Mouse (Mus musculus) embryonic facial prominence, embryonic 12.5 days (tissue): ENCODE measurements at regions not wholly inside any gene's neighbourhood (a gene's known extent, or its start where the extent isn't known, plus 50 kb on each side); places are given as distances from the start of the nearest gene placed in this dataset.

Experiments
- ATAC-seq: fragments of 200-750 bp; cut with Nextera tagmentation; 2 replicates; pipeline ENCODE4 v1.8.0; 2017; ENCODE audit not compliant: insufficient number of reproducible peaks, insufficient read depth, low FRiP score, low TSS enrichment
- H3K27ac ChIP-seq: fragments of 300-500 bp; sonication (generic); 2 replicates; pipeline ENCODE4 v1.5.1; 2016; ENCODE audit warnings: mild to moderate bottlenecking
- H3K27me3 ChIP-seq: fragments of 300-500 bp; sonication (generic); 2 replicates; pipeline ENCODE4 v1.6.1; 2016; ENCODE audit warnings: mild to moderate bottlenecking, moderate library complexity
- H3K36me3 ChIP-seq: fragments of 300-500 bp; sonication (generic); 2 replicates; pipeline ENCODE4 v1.6.1; 2016; ENCODE audit warnings: mild to moderate bottlenecking
- H3K4me1 ChIP-seq: fragments of 300-500 bp; sonication (generic); 2 replicates; pipeline ENCODE4 v1.6.1; 2016
- H3K4me2 ChIP-seq: fragments of 300-500 bp; sonication (generic); replicated peaks from 2 replicates; pipeline ENCODE4 v1.6.1; 2016; ENCODE audit warnings: mild to moderate bottlenecking, moderate library complexity
- H3K4me3 ChIP-seq: fragments of 300-500 bp; sonication (generic); 2 replicates; pipeline ENCODE4 v1.5.1; 2016; ENCODE audit warnings: mild to moderate bottlenecking
- H3K9ac ChIP-seq: fragments of 300-500 bp; sonication (generic); 2 replicates; pipeline ENCODE4 v1.6.1; 2016; ENCODE audit warnings: mild to moderate bottlenecking, moderate library complexity
- H3K9me3 ChIP-seq: fragments of 300-500 bp; sonication (generic); 2 replicates; pipeline ENCODE4 v1.6.1; 2016; ENCODE audit warnings: mild to moderate bottlenecking, moderate library complexity
- WGBS: fragments of 180-500 bp; shearing (Covaris S2); methylation state at CpG from one replicate; pipeline ENCODE4 v1.1.7; 2016; 5-methylcytosine and 5-hydroxymethylcytosine counted together

- Histone ChIP-seq H3K9me3 (no peaks in the 10 kb centered on the region), H3K27ac (no peak overlapping the region), H3K36me3 (no peaks in the 10 kb centered on the region), H3K9ac (no peak overlapping the region), H3K4me3 (no peak overlapping the region), H3K4me2 (no peak overlapping the region), H3K4me1 (peaks cover 6% of the 10 kb centered on the region), H3K27me3 (no peaks in the 10 kb centered on the region)
- ATAC-seq = no peak
These were observed 236.4 kb downstream of the Snx13 start for GRCm38 (mm10) chr12:35283407-35283806.

- H3K27ac ChIP-seq = no peak overlapping the region
- no peak overlapping the region for H3K9ac ChIP-seq
- H3K27me3 ChIP-seq = no peaks in the 10 kb centered on the region
- H3K36me3 ChIP-seq = no peaks in the 10 kb centered on the region
- H3K4me1 ChIP-seq = no peaks in the 10 kb centered on the region
- H3K4me3 ChIP-seq = no peak overlapping the region
- ATAC-seq = no peak
- no peak overlapping the region for H3K4me2 ChIP-seq
- H3K9me3 ChIP-seq = no peaks in the 10 kb centered on the region
These were observed 222.5 kb downstream of the Snx13 start for GRCm38 (mm10) chr12:35269465-35269864.

- no peaks in the 10 kb centered on the region for H3K27me3 ChIP-seq
- no peak for ATAC-seq
- H3K36me3 ChIP-seq = no peaks in the 10 kb centered on the region
These were observed 221.0 kb downstream of the Snx13 start for GRCm38 (mm10) chr12:35268006-35268405.

GRCm38 (mm10) chr12:35267023-35267654 lies 220.2 kb downstream of the Snx13 start:
- Histone ChIP-seq H3K4me2 (no peak overlapping the region), H3K4me3 (no peak overlapping the region), H3K27ac (no peak overlapping the region), H3K27me3 (no peaks in the 10 kb centered on the region), H3K9ac (no peak overlapping the region), H3K9me3 (no peaks in the 10 kb centered on the region), H3K4me1 (no peaks in the 10 kb centered on the region), H3K36me3 (no peaks in the 10 kb centered on the region)
- no peak for ATAC-seq
- 60% methylated on average over 6 of the region's 6 CpGs for WGBS

More at GRCm38 (mm10) chr12:35268006-35268405, 221.0 kb downstream of the Snx13 start:
- no peaks in the 10 kb centered on the region for H3K9me3 ChIP-seq
- H3K4me2 ChIP-seq = no peak overlapping the region
- H3K4me1 ChIP-seq = no peaks in the 10 kb centered on the region
- H3K4me3 ChIP-seq = no peak overlapping the region
- 58% methylated on average over 2 of the region's 2 CpGs for WGBS
- no peak overlapping the region for H3K9ac ChIP-seq
- no peak overlapping the region for H3K27ac ChIP-seq

GRCm38 (mm10) chr12:35259781-35260180 lies 212.8 kb downstream of the Snx13 start:
- Histone ChIP-seq H3K9me3 (no peaks in the 10 kb centered on the region), H3K4me1 (peaks cover 5% of the 10 kb centered on the region; the same call in 1 of the 2 replicates), H3K9ac (no peak overlapping the region), H3K4me3 (no peak overlapping the region), H3K36me3 (no peaks in the 10 kb centered on the region), H3K27me3 (no peaks in the 10 kb centered on the region), H3K27ac (no peak overlapping the region), H3K4me2 (no peak overlapping the region)
- ATAC-seq = no peak

GRCm38 (mm10) chr12:35255723-35256401 lies 208.9 kb downstream of the Snx13 start:
- Histone ChIP-seq H3K27me3 (no peaks in the 10 kb centered on the region), H3K36me3 (no peaks in the 10 kb centered on the region), H3K4me3 (no peak overlapping the region), H3K27ac (0 out of 2 replicates have a peak overlapping the region, but pooled peaks have one; percentile 11), H3K9ac (no peak overlapping the region), H3K4me1 (peaks cover 5% of the 10 kb centered on the region; the same call in 1 of the 2 replicates), H3K4me2 (no peak overlapping the region), H3K9me3 (no peaks in the 10 kb centered on the region)
- WGBS = 57% methylated on average over 2 of the region's 2 CpGs
- ATAC-seq = no peak

- H3K9me3 ChIP-seq = no peaks in the 10 kb centered on the region
- H3K4me1 ChIP-seq = no peaks in the 10 kb centered on the region
- 84% methylated on average over 5 of the region's 5 CpGs for WGBS
- no peak overlapping the region for H3K9ac ChIP-seq
- no peak for ATAC-seq
- H3K4me2 ChIP-seq = no peak overlapping the region
- no peak overlapping the region for H3K4me3 ChIP-seq
- H3K27ac ChIP-seq = no peak overlapping the region
- no peaks in the 10 kb centered on the region for H3K36me3 ChIP-seq
- H3K27me3 ChIP-seq = no peaks in the 10 kb centered on the region
These were observed 201.5 kb downstream of the Snx13 start for GRCm38 (mm10) chr12:35248476-35248875.

- WGBS = 85% methylated on average over 5 of the region's 5 CpGs
- H3K4me3 ChIP-seq = no peak overlapping the region
- no peaks in the 10 kb centered on the region for H3K4me1 ChIP-seq
- no peak for ATAC-seq
- no peaks in the 10 kb centered on the region for H3K27me3 ChIP-seq
- no peak overlapping the region for H3K27ac ChIP-seq
- H3K4me2 ChIP-seq = no peak overlapping the region
- no peaks in the 10 kb centered on the region for H3K9me3 ChIP-seq
- no peak overlapping the region for H3K9ac ChIP-seq
- no peaks in the 10 kb centered on the region for H3K36me3 ChIP-seq
These were observed 199.4 kb downstream of the Snx13 start for GRCm38 (mm10) chr12:35246226-35247014.

GRCm38 (mm10) chr12:35232322-35232673 lies 185.3 kb downstream of the Snx13 start:
- Histone ChIP-seq H3K4me2 (no peak overlapping the region), H3K27ac (no peak overlapping the region), H3K9me3 (no peaks in the 10 kb centered on the region), H3K36me3 (no peaks in the 10 kb centered on the region), H3K4me3 (no peak overlapping the region), H3K9ac (no peak overlapping the region), H3K4me1 (peaks cover 3% of the 10 kb centered on the region; the same call in 1 of the 2 replicates), H3K27me3 (no peaks in the 10 kb centered on the region)
- ATAC-seq = no peak
- WGBS = 56% methylated on average over 2 of the region's 2 CpGs

GRCm38 (mm10) chr12:35231414-35232321 lies 184.7 kb downstream of the Snx13 start:
- Histone ChIP-seq H3K36me3 (no peaks in the 10 kb centered on the region), H3K27me3 (no peaks in the 10 kb centered on the region), H3K9me3 (no peaks in the 10 kb centered on the region), H3K4me3 (no peak overlapping the region), H3K4me1 (peaks cover 3% of the 10 kb centered on the region; the same call in 1 of the 2 replicates), H3K9ac (no peak overlapping the region), H3K4me2 (no peak overlapping the region), H3K27ac (no peak overlapping the region)
- no peak for ATAC-seq

- H3K27ac ChIP-seq = no peak overlapping the region
These were observed 173.4 kb downstream of the Snx13 start for GRCm38 (mm10) chr12:35220429-35220828.

More at GRCm38 (mm10) chr12:35220429-35220828, 173.4 kb downstream of the Snx13 start:
- no peaks in the 10 kb centered on the region for H3K27me3 ChIP-seq
- H3K9me3 ChIP-seq = no peaks in the 10 kb centered on the region
- H3K4me1 ChIP-seq = no peaks in the 10 kb centered on the region
- no peaks in the 10 kb centered on the region for H3K36me3 ChIP-seq
- no peak overlapping the region for H3K9ac ChIP-seq
- H3K4me2 ChIP-seq = no peak overlapping the region
- no peak for ATAC-seq
- H3K4me3 ChIP-seq = no peak overlapping the region
